Mouse (Mus musculus) heart, postnatal 0 days (tissue): ENCODE results near the gene Ncor2.

Experiments used
- CTCF ChIP-seq: IDR thresholded peaks from 2 replicates; pipeline ENCODE4 v1.5.1; 2016; ENCODE audit warnings: antibody characterized with exemption, control low read depth, low read depth
- EP300 ChIP-seq: IDR thresholded peaks from 2 replicates; pipeline ENCODE4 v1.6.1; 2016; ENCODE audit warnings: antibody characterized with exemption, low read depth

DNA sequence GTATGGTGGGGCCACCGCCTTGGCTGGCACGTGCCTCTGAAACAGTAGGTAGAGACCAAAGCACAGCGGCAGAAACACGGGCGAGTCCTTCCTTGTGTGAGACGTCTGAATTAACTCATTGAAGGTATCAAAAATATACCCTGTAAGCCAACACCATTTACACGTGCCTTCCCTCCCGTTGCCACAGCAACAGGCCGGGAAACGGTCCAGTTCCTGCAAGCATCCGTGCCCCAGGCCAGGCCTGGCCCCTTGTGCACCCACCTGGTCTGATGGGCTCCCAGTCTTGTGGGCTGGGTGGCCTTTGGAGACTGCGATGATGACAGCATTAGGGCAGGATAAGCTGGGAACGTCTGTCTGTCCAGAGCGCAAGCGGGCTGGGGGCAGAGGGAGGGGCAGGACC, 161.7 kb downstream of the Ncor2 start:
- TF ChIP-seq CTCF = no peak
- no peak for TF ChIP-seq EP300
